Mouse (Mus musculus) small intestine, adult 2 months (tissue): ENCODE measurements around the gene Socs5.

ENCODE experiments used
- CTCF ChIP-seq: fragments of 200-500 bp; IDR thresholded peaks from 2 replicates; pipeline ENCODE4 v1.5.1; 2012; ENCODE audit warnings: low read depth, mild to moderate bottlenecking, control low read depth, inconsistent platforms, low read length, moderate library complexity, mixed read lengths; ENCODE audit not compliant: insufficient replicate concordance, insufficient read length; ENCODE audit errors: extremely low read depth
- POLR2A ChIP-seq: fragments of 200-500 bp; IDR thresholded peaks from 2 replicates; pipeline ENCODE4 v1.6.1; 2012; ENCODE audit warnings: low read depth, mild to moderate bottlenecking, control low read depth, inconsistent platforms, low read length, moderate library complexity

DNA sequence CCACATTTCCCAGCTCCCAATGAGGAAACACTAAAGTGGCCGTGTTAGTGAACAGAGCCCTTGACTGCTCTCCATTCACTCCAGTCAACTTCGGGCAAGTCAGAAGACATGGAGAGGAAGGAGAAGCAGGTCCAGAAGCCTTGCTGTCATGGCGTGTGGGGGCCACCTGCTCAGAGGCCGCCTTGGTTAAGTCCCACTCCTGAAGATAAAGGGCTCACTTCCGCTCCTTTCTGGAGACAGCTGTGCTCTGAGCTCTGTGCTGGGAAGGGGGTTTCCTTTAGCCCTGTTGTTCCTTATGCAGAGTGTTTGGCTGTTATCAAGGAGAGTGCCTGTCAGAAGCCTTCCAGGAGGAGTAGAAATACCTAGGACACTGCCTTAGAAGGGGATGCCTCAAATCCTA is 45.5 kb downstream of the Socs5 start:
- TF ChIP-seq CTCF (no peak), POLR2A (no peak)
